ENCODE assay signal across 24 mouse cellular contexts in the genomic region with DNA sequence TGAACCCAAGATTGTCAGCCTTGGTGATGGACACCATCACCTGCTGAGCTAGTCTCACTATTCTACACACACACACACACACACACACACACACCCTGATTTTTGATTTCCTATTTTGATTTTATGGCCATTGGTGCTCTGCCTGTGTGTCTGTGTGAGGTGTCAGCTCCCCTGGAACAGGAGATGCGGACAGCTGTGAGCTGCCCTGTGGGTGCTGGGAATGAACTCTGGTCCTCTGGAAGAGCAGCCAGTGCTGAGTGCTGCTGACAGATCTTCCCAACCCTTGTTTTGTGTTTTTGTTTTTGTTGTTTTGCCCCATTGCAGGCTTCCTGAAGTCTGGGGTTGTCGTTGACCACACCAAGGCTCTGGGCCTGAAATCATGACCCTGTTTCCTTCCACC.
"Had no signal": no experiment of that assay in that cellular context is flagged by ENCODE, and none has a peak within 500 bp of the region (broad histone marks: within the 10 kb centered on the region; RNA-seq: fewer than 3 reads in every experiment).

No protein-coding gene starts in this region.

- H3K9ac ChIP-seq: heart, embryonic 13.5 days; heart, embryonic 15.5 days; hindbrain, embryonic 13.5 days; hindbrain, embryonic 15.5 days; kidney, embryonic 15.5 days; limb, embryonic 13.5 days; limb, embryonic 15.5 days; liver, embryonic 13.5 days; liver, embryonic 15.5 days had no signal

- H3K27me3 ChIP-seq: heart, embryonic 13.5 days; heart, embryonic 15.5 days; hindbrain, embryonic 13.5 days; hindbrain, embryonic 15.5 days; kidney, embryonic 15.5 days; limb, embryonic 13.5 days; limb, embryonic 15.5 days; liver, embryonic 13.5 days; liver, embryonic 15.5 days had no signal

- H3K4me3 ChIP-seq: heart, embryonic 13.5 days; heart, embryonic 15.5 days; hindbrain, embryonic 13.5 days; hindbrain, embryonic 15.5 days; kidney, embryonic 15.5 days; limb, embryonic 13.5 days; limb, embryonic 15.5 days; liver, embryonic 13.5 days; liver, embryonic 15.5 days had no signal

- H3K27ac ChIP-seq: heart, embryonic 13.5 days; heart, embryonic 15.5 days; hindbrain, embryonic 13.5 days; hindbrain, embryonic 15.5 days; hindbrain, postnatal 0 days; kidney, embryonic 15.5 days; kidney, postnatal 0 days; limb, embryonic 13.5 days; limb, embryonic 15.5 days; liver, embryonic 13.5 days had no signal

- H3K4me1 ChIP-seq: hindbrain, embryonic 15.5 days; limb, embryonic 15.5 days had no signal

- DNase-seq: gastrocnemius, postnatal 10 days; gastrocnemius, postnatal 25 days; heart, adult 18-20 months; heart, postnatal 14 days; heart, postnatal 36 days; kidney, adult 11 months; kidney, adult 2 months; kidney, adult 9 months; kidney, postnatal 14 days; kidney, postnatal 36 days; layer of hippocampus, adult 9-11 months; layer of hippocampus, postnatal 36 days; left cerebral cortex, postnatal 4 days; liver, embryonic 13.5 days had no signal
